Mouse (Mus musculus): Measurements from ENCODE around the gene Zscan4-ps3. TPM values are rescaled to one million over a fixed set of nuclear protein-coding genes. Genes with fewer than 3 reads are reported as not detected.
"Not testable (repeated sequence)": the region's sequence is repeated elsewhere in the genome, so short reads cannot be mapped to it uniquely, and the experiment has no call there.

Gene Zscan4-ps3
- not detected in 2 replicates for polyA plus RNA-seq (2014; fragmentation: Nextera tagmentation; extraction: Ambion mirVana)

DNA sequence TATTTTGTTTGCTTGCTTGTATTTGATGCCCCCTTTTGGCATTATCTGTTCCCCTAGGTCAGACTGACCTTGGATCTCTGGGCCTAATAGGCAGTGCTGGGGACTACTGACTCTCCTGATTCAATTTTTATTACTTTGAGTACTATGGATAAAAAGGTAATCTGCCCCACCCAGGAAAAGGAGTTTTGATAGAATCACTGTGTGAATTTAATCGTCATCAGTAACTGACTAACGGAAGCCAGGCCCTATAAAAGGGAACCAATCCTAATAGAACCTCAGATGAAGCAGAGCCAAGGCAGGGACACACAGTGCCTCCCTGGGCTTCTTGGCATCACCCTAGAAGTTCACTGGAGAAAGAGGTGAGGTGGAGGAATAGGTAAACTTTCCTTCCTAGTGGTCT lies at the start of gene Zscan4-ps3:
Gene Zscan4-ps3 (plus strand): TSS at position 301 of the 400 bp plus-strand sequence.
- H3K9ac ChIP-seq (ENCODE audit: low read length); H3K27me3 ChIP-seq (ENCODE audit: control insufficient read depth, insufficient read depth, low read length); H3K4me3 ChIP-seq (ENCODE audit: low read depth, low read length); ATAC-seq (ENCODE audit: low FRiP score); H3K9me3 ChIP-seq (ENCODE audit: control insufficient read depth, low read length); H3K4me1 ChIP-seq (ENCODE audit: control insufficient read depth, insufficient read depth, low read length); DNase-seq (ENCODE audit: low spot score, missing footprints); H3K4me2 ChIP-seq; H3K36me3 ChIP-seq (ENCODE audit: control insufficient read depth, insufficient read depth, low read length); H3K27ac ChIP-seq (ENCODE audit: low read depth, low read length): not testable (repeated sequence)
- 85% methylated on average over 2 of the region's 2 CpGs for WGBS

- H3K4me2 ChIP-seq; H3K4me3 ChIP-seq (ENCODE audit: low read depth, low read length); H3K4me1 ChIP-seq (ENCODE audit: control insufficient read depth, insufficient read depth, low read length); H3K9me3 ChIP-seq (ENCODE audit: control insufficient read depth, low read length); H3K36me3 ChIP-seq (ENCODE audit: control insufficient read depth, insufficient read depth, low read length); H3K27me3 ChIP-seq (ENCODE audit: control insufficient read depth, insufficient read depth, low read length); H3K27ac ChIP-seq (ENCODE audit: low read depth, low read length); H3K9ac ChIP-seq (ENCODE audit: low read length); ATAC-seq (ENCODE audit: low FRiP score): not testable (repeated sequence)
- peak; percentile 82 for DNase-seq (ENCODE audit: low spot score, missing footprints)
- WGBS: 10% methylated on average over 8 of the region's 8 CpGs
These were observed 8.0 kb downstream of the Zscan4-ps3 start for GRCm38 (mm10) chr7:11617082-11617481.

Other genes starting within 250 kb of the Zscan4-ps3 start
- gene Zscan4f, start 211.4 kb upstream of the Zscan4-ps3 start, polyA plus RNA-seq (2014; fragmentation: Nextera tagmentation; extraction: Ambion mirVana): not detected in 2 replicates
- gene Zscan4-ps2, start 95.0 kb upstream of the Zscan4-ps3 start, polyA plus RNA-seq (2014; fragmentation: Nextera tagmentation; extraction: Ambion mirVana): not detected in 2 replicates
- gene Vmn1r72, start 70.8 kb downstream of the Zscan4-ps3 start, polyA plus RNA-seq (2014; fragmentation: Nextera tagmentation; extraction: Ambion mirVana): not detected in 2 replicates
- gene Vmn1r73, start 121.0 kb downstream of the Zscan4-ps3 start, polyA plus RNA-seq (2014; fragmentation: Nextera tagmentation; extraction: Ambion mirVana): not detected in 2 replicates
- gene Vmn1r74, start 224.7 kb downstream of the Zscan4-ps3 start, polyA plus RNA-seq (2014; fragmentation: Nextera tagmentation; extraction: Ambion mirVana): not detected in 2 replicates